Mouse (Mus musculus) liver, embryonic 14.5 days (tissue): Measurements from ENCODE around the gene Tubb1.

Source experiments
- CTCF ChIP-seq: IDR thresholded peaks from 2 replicates; pipeline ENCODE4 v1.5.1; 2016; ENCODE audit warnings: antibody characterized with exemption, low read depth, control low read depth
- EP300 ChIP-seq: IDR thresholded peaks from 2 replicates; pipeline ENCODE4 v1.6.1; 2016; ENCODE audit warnings: antibody characterized with exemption, low read depth

GRCm38 (mm10) chr2:174446492-174446891 is 4.0 kb upstream of the Tubb1 start:
- TF ChIP-seq CTCF (no peak), EP300 (no peak)
